Mouse (Mus musculus) olfactory bulb, adult 2 months (tissue): ENCODE data around the gene Als2cr12. TPM values are rescaled to one million over a fixed set of nuclear protein-coding genes. Genes with fewer than 3 reads are reported as not detected.
"Not testable (repeated sequence)": the region's sequence is repeated elsewhere in the genome, so short reads cannot be mapped to it uniquely, and the experiment has no call there.

ENCODE experiments used
- H3K27ac ChIP-seq: fragments of 200-500 bp; 2 replicates; pipeline ENCODE4 v1.5.1; 2012; ENCODE audit warnings: low read depth, low read length; ENCODE audit not compliant: insufficient read depth
- H3K4me1 ChIP-seq: fragments of 200-500 bp; 2 replicates; pipeline ENCODE4 v1.6.1; 2012; ENCODE audit warnings: low read length; ENCODE audit not compliant: control insufficient read depth, insufficient read depth
- H3K4me3 ChIP-seq: fragments of 200-500 bp; 2 replicates; pipeline ENCODE4 v1.5.1; 2012; ENCODE audit warnings: mild to moderate bottlenecking, low read depth, low read length, moderate library complexity; ENCODE audit not compliant: insufficient read depth
- CTCF ChIP-seq: fragments of 200-500 bp; IDR thresholded peaks from 2 replicates; pipeline ENCODE4 v1.5.1; 2012; ENCODE audit warnings: low read depth, mild to moderate bottlenecking, low read length, moderate library complexity; ENCODE audit not compliant: insufficient read depth
- POLR2A ChIP-seq: fragments of 200-500 bp; IDR thresholded peaks from 2 replicates; pipeline ENCODE4 v1.6.1; 2012; ENCODE audit warnings: mild to moderate bottlenecking, low read depth, low read length, moderate library complexity; ENCODE audit not compliant: insufficient read depth
- WGBS: fragments of 180-500 bp; shearing (Covaris S2); methylation state at CpG from one replicate; pipeline ENCODE4 v1.1.7; 2018; 5-methylcytosine and 5-hydroxymethylcytosine counted together
- polyA plus RNA-seq: library from polyadenylated mRNA; stranded (reverse); fragments of >200 nt; gene quantifications from 2 replicates; pipeline ENCODE4 v1.2.4, GENCODE M21; 2012; ENCODE audit warnings: low replicate concordance; ENCODE audit not compliant: missing spikeins, insufficient read depth, insufficient read length

The Als2cr12 gene
- polyA plus RNA-seq, 1 experiment, result not detected

DNA sequence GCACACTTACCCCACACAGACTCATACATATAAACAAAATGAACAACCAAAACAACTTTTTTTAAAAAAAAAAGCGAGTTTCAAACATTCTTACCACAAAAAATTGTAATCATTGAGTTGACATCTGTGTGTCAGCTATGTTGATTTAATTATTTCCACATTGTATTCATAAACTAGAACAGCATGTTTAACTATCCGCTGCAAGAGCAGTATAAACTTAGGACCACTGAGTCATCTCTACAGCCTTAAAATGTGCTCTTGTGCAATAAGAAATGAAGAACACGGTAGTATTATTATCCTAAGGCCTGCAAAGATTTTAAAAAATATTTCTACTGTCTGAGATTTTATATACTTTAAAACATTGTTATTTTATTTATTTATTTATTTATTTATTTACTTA, 20.8 kb downstream of the Als2cr12 start:
- no peaks in the 10 kb centered on the region for H3K4me1 ChIP-seq
- H3K27ac ChIP-seq, result no peak overlapping the region
- 84% methylated on average over 3 of the region's 3 CpGs for WGBS
- H3K4me3 ChIP-seq, result no peak overlapping the region
- no peak for TF ChIP-seq CTCF
- no peak for TF ChIP-seq POLR2A

GRCm38 (mm10) chr1:58672116-58672515, 23.7 kb downstream of the Als2cr12 start:
- no peak overlapping the region for H3K27ac ChIP-seq
- WGBS, result 96% methylated on average over 2 of the region's 2 CpGs
- no peak for TF ChIP-seq POLR2A
- no peak for TF ChIP-seq CTCF

DNA sequence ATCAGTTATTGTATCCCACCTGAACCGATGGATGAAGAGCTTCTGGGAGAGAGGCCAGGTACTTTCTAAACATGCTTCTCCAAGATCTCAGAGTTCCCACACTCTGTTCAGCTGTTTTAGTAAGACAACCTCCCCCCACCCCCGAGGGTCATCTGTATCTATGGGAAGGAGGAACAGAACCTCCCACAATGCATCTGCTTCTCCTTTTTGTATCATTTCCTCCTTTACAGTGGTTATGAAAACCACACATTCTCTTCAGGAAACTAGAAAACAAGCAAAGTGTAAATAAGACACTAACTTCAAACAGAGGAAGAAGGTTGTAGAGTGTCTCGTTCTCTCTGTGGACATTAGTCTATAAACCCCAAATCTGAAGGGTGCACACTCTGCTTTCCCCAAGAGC, 26.2 kb downstream of the Als2cr12 start:
- H3K27ac ChIP-seq, H3K4me1 ChIP-seq, H3K4me3 ChIP-seq: not testable (repeated sequence)
- WGBS, result 89% methylated on average over 3 of the region's 3 CpGs

More at GRCm38 (mm10) chr1:58672116-58672515, 23.7 kb downstream of the Als2cr12 start:
- H3K4me1 ChIP-seq, result no peaks in the 10 kb centered on the region
- no peak overlapping the region for H3K4me3 ChIP-seq

DNA sequence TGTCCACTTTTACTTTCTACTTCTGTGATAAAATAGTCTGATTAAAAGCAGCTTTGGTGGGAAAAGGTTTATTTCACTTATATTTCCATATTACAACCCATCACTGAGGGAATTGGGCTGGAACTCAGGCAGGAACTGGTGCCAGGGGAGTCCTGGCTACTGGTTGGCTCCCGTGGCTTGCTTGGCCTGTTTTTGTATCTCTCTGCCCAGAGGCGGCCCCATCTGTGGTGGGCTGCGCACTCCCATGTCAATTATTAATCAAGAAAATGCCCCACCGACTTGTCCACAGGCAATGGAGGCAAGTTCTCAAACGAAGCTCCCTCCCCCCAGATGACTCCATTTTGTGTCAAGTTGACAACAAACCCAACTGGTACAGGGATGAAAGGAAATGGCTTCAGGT, 27.6 kb downstream of the Als2cr12 start:
- Histone ChIP-seq H3K4me1 (no peaks in the 10 kb centered on the region), H3K4me3 (no peak overlapping the region), H3K27ac (no peak overlapping the region)
- 81% methylated on average over 5 of the region's 5 CpGs for WGBS
- TF ChIP-seq CTCF (no peak), POLR2A (no peak)

DNA sequence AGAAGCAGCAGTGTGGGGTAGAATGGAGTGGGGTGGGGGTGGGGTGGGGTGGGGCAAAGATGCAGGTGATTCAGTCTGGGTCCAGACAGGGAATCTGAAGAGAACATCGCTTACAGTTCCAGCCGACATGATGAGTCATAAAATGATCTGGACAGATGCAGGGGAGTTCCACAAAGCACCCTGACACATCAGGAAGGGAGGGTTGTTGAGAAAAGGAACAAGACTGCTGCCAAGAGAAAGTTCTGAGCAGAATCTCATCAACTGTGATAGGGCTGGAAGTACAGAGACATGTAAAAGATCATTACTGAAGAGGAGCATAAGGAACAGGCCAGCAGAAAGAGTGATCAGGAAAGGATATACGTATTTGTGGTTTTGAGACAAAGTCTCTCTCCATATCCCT, 32.4 kb downstream of the Als2cr12 start:
- H3K4me3 ChIP-seq, H3K27ac ChIP-seq, H3K4me1 ChIP-seq: not testable (repeated sequence)
- WGBS, result 77% methylated on average over 3 of the region's 3 CpGs

DNA sequence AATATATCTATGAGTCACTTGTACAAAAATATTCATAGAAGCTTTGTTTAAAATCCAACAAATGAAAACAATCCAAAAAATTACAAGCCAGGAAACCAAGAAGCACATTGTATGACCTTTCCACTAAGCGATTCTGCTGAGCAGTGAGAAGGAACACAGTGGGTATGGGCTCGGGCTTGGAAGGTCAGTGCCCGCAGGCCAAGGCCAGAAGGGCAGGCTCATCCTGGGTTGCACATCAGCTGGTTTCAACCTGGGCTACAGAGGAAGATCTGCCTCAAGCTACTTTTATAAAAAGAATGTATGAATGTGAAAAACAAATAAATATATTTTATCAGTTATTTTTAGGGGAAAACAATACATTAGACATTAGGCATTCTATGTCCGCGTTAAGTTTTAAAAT, 33.1 kb downstream of the Als2cr12 start:
- not testable (repeated sequence) for H3K4me3 ChIP-seq, H3K4me1 ChIP-seq, H3K27ac ChIP-seq
- WGBS, result 84% methylated on average over 5 of the region's 5 CpGs

- no peak for TF ChIP-seq POLR2A
- TF ChIP-seq CTCF, result no peak
- WGBS, result under 1% methylated on average over 37 of the region's 37 CpGs
- H3K27ac ChIP-seq, result peak overlapping the region; percentile 95
- peak overlapping the region; percentile 98 for H3K4me3 ChIP-seq
- no peaks in the 10 kb centered on the region for H3K4me1 ChIP-seq
Observed at GRCm38 (mm10) chr1:58652480-58653403, 43.0 kb downstream of the Als2cr12 start.

- WGBS, result 79% methylated on average over 17 of the region's 17 CpGs
- Histone ChIP-seq H3K27ac (peak overlapping the region; percentile 95; the same call in 1 of the 2 replicates), H3K4me3 (peak overlapping the region; percentile 98)
- H3K4me1 ChIP-seq, result not testable (repeated sequence)
Observed at GRCm38 (mm10) chr1:58651571-58652456, 44.0 kb downstream of the Als2cr12 start.

- 51% methylated on average over 2 of the region's 2 CpGs for WGBS
- H3K27ac ChIP-seq, H3K4me3 ChIP-seq, H3K4me1 ChIP-seq: not testable (repeated sequence)
Observed at GRCm38 (mm10) chr1:58628847-58629246, 66.9 kb downstream of the Als2cr12 start.
